Mouse (Mus musculus) testis, adult 2 months (tissue): ENCODE data around the gene Slfn1.
"Not testable (repeated sequence)": the region's sequence is repeated elsewhere in the genome, so short reads cannot be mapped to it uniquely, and the experiment has no call there.

Experiments
- CTCF ChIP-seq: fragments of 200-500 bp; IDR thresholded peaks from 2 replicates; pipeline ENCODE4 v1.5.1; 2012; ENCODE audit warnings: low read depth, mild to moderate bottlenecking, inconsistent platforms, low read length, moderate library complexity; ENCODE audit not compliant: control insufficient read depth, insufficient read depth, insufficient replicate concordance
- POLR2A ChIP-seq: fragments of 200-500 bp; IDR thresholded peaks from 2 replicates; pipeline ENCODE4 v1.6.1; 2012; ENCODE audit warnings: low read depth, mild to moderate bottlenecking, inconsistent platforms, low read length, moderate library complexity; ENCODE audit not compliant: control insufficient read depth

- TF ChIP-seq CTCF, POLR2A: not testable (repeated sequence)
Observed at GRCm38 (mm10) chr11:83125633-83126032, 9.0 kb downstream of the Slfn1 start.
